Mouse (Mus musculus) embryonic facial prominence, embryonic 10.5 days (tissue): ENCODE results near the gene Prkd3. TPM values are rescaled to one million over a fixed set of nuclear protein-coding genes. Genes with fewer than 3 reads are reported as not detected.

Experiments
- DNase-seq: peaks from one replicate; pipeline ENCODE4 v3.0.0-alpha.2; 2017; ENCODE audit warnings: low spot score
- H3K27ac ChIP-seq: fragments of 300-500 bp; sonication (generic); replicated peaks from 2 replicates; pipeline ENCODE4 v1.5.1; 2016; ENCODE audit warnings: mild to moderate bottlenecking
- H3K27me3 ChIP-seq: fragments of 300-500 bp; sonication (generic); replicated peaks from 2 replicates; pipeline ENCODE4 v1.6.1; 2016; ENCODE audit warnings: low read depth, mild to moderate bottlenecking; ENCODE audit not compliant: poor library complexity, severe bottlenecking
- H3K36me3 ChIP-seq: fragments of 300-500 bp; sonication (generic); replicated peaks from 2 replicates; pipeline ENCODE4 v1.6.1; 2016; ENCODE audit warnings: mild to moderate bottlenecking, moderate library complexity
- H3K4me1 ChIP-seq: fragments of 300-500 bp; sonication (generic); 2 replicates; pipeline ENCODE4 v1.6.1; 2016
- H3K4me3 ChIP-seq: fragments of 300-500 bp; sonication (generic); 2 replicates; pipeline ENCODE4 v1.5.1; 2016; ENCODE audit warnings: mild to moderate bottlenecking, moderate library complexity
- H3K9me3 ChIP-seq: fragments of 300-500 bp; sonication (generic); 2 replicates; pipeline ENCODE4 v1.6.1; 2016; ENCODE audit warnings: mild to moderate bottlenecking
- whole genome bisulfite sequencing: fragments of 180-500 bp; shearing (Covaris S2); methylation state at CpG from one replicate; pipeline ENCODE4 v1.1.7; 2016; 5-methylcytosine and 5-hydroxymethylcytosine counted together
- polyA plus RNA-seq: library from polyadenylated mRNA; unstranded; fragments of >200 nt; fragmentation: Nextera tagmentation; extraction: Ambion mirVana; gene quantifications from 2 replicates; pipeline ENCODE4 v1.2.1, GENCODE M21; 2016

Prkd3 gene
- polyA plus RNA-seq, 1 experiment from 2014 or later = 54.3 TPM

DNA sequence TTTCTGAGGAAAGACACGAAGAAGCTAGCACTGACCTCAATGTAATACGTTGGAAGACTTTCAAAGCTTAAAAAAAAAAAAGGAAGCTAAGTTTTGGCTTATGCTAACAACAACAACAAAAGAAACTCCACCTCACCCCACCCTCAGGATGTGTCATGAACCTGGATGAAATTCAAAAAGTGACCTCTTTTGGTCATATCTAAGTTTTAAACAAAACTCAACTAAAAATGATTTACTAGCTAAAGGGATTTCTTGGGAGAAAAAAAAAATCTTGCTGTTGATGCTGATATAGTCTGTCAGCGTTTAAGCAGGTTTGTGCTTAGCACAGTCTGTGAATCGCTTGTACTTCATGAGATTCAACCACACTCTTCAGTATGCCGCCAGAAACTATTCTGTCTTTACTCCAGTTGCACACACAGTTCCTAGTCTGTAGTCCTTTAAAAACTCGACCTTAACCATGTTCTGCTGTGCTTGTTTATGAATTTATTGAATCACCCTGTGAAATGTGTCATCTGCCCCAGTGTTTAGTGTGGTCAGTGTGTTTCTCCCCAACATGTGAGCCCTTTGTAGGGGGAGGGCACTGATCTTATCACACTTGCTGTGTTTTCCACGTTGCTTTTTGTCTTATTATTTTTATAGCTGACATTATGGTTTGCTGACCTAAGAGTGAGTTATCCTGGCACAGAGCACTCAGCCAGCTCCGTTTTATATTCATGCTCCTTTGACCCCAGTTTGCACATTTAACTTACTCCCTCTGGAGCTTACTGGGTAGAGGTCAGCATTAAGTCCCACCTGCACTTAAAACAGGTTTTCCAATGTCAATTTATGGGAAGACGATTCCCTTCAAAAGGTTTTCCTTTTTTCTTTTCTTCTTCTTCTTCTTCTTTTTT, 25.4 kb downstream of the Prkd3 start:
- DNase-seq = no peak

DNA sequence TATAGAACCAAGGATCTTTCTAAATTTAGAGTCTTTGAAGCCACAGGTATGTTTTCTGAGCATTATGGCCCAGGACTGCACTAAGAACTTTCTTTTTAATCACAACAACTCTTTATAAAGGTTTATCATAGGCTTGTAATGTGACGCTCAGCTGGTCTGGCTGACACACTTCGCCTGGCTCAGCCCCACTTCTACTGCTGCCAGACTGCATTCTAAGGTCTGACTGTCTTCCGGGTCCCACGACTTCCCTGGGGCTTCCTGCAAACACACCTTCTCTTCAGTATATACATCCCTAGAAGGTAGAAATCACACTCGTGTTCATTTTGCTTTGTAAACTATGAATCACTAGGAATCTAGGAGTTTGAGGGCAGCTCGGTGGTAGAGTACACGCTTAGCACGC, 26.2 kb downstream of the Prkd3 start:
- Histone ChIP-seq H3K36me3 (peaks cover 5% of the 10 kb centered on the region; the same call in 1 of the 2 replicates), H3K27me3 (no peaks in the 10 kb centered on the region), H3K4me1 (peaks cover 9% of the 10 kb centered on the region; the same call in 1 of the 2 replicates), H3K27ac (no peak overlapping the region), H3K4me3 (no peak overlapping the region), H3K9me3 (no peaks in the 10 kb centered on the region)
- no peak for DNase-seq
- 86% methylated on average over 8 of the region's 8 CpGs for WGBS

More for the DNA sequence above, 25.4 kb downstream of the Prkd3 start:
- peaks cover 9% of the 10 kb centered on the region; the same call in 1 of the 2 replicates for H3K4me1 ChIP-seq
- no peaks in the 10 kb centered on the region for H3K27me3 ChIP-seq
- no peak overlapping the region for H3K27ac ChIP-seq
- no peaks in the 10 kb centered on the region for H3K9me3 ChIP-seq
- no peaks in the 10 kb centered on the region for H3K36me3 ChIP-seq
- 75% methylated on average over 9 of the region's 9 CpGs for WGBS
- no peak overlapping the region for H3K4me3 ChIP-seq

DNA sequence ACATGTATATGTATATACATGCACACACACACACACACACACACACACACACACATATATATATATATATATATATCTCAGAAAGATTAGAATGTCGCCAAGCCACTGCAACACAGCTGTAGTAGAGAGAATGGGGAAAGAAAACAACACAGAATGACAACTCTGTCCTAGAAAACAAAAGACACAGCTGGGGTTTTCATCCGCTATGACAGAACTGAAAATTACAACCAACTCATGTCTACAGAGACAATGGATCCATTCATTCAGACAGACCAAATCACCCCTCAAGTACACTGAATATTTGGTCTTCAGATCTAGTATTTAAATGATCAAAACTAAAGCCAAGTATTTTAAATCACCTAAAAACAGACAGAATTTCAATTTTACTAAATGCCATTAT, 26.9 kb downstream of the Prkd3 start:
- Histone ChIP-seq H3K9me3 (no peaks in the 10 kb centered on the region), H3K4me1 (peaks cover 12% of the 10 kb centered on the region; the same call in 1 of the 2 replicates), H3K27me3 (no peaks in the 10 kb centered on the region), H3K36me3 (peaks cover 5% of the 10 kb centered on the region; the same call in 1 of the 2 replicates), H3K4me3 (no peak overlapping the region), H3K27ac (no peak overlapping the region)
- WGBS = 52% methylated on average over 2 of the region's 2 CpGs
- DNase-seq = no peak

DNA sequence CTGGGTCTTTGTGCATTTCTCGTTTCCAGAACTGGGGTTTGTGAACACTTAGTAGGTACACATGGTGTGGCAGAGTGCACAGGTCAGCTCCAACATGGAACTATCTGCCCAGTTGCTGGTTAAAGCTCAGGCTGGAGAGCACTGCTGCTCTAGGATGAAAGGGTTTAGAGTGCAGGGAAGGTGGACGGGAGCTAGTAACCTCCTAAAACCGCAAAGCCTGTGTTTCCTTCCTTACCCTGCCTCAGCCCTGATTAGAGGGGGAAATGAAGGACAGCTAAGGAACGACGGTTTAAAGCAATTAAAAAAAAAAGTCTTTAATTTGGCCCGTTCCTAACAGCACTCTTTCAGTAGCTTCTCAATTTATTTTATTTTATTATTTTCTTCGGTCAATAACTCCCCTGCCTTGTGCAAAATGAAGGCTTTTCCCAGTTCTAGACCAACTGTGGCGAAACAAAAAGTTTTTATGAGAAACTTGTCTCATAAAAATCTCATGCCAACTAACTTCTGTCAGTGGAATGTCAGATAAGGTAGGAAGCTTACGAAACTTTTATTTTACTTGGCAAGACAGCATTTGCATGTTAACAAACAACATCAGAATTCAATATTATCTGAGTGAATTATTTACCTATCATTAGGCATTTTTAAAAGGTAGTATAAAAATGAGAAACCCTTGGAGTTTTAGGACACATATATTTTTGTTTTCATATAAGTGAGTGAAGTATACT, 28.2 kb downstream of the Prkd3 start:
- no peak overlapping the region for H3K4me3 ChIP-seq
- no peaks in the 10 kb centered on the region for H3K9me3 ChIP-seq
- peaks cover 16% of the 10 kb centered on the region; the same call in 1 of the 2 replicates for H3K4me1 ChIP-seq
- no peaks in the 10 kb centered on the region for H3K27me3 ChIP-seq
- H3K36me3 ChIP-seq = peaks cover 5% of the 10 kb centered on the region; the same call in 1 of the 2 replicates
- DNase-seq = no peak
- 77% methylated on average over 9 of the region's 9 CpGs for WGBS
- no peak overlapping the region; the same call in 1 of the 2 replicates for H3K27ac ChIP-seq

DNA sequence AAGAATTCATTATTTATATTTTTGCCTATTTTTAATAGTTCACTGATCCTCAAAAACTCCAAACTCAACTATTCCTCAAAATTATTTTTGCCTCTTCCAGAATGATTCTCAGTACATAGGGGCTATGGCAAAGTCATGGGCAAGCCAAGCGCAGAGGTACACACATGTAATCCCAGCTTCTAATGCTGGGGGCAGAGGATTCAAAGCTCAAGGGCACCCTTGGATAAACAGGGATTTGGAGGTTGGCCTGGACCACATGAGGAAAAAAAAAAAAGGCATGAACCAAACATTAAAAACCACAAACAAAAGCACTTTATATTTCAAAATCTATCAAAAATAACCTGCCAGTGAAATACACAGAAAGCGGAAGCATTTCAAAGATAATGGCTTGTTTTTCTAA, 29.1 kb downstream of the Prkd3 start:
- peaks cover 5% of the 10 kb centered on the region; the same call in 1 of the 2 replicates for H3K36me3 ChIP-seq
- no peaks in the 10 kb centered on the region for H3K9me3 ChIP-seq
- no peak overlapping the region for H3K4me3 ChIP-seq
- no peak overlapping the region for H3K27ac ChIP-seq
- no peaks in the 10 kb centered on the region for H3K27me3 ChIP-seq
- DNase-seq = no peak
- 98% methylated on average over 2 of the region's 2 CpGs for WGBS
- peaks cover 16% of the 10 kb centered on the region; the same call in 1 of the 2 replicates for H3K4me1 ChIP-seq

DNA sequence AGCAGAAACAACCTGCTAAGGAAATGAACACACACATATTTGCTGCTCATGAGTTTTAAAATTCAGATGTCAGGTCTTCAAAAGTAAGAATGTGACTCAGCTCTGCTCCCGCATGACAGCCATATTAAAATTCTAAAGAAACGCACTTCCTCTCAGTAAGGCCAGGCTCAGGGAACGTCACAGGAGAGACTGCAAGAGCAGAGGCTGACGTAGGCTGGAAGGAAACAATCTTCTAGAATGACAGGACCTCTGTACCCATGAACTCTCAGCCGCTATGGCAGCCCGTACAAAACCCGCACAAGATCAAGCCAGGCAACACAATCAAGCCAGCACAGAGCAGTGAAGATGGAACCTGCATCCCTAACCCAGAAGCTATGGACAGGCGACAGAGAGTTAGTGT, 31.6 kb downstream of the Prkd3 start:
- 76% methylated on average over 8 of the region's 8 CpGs for WGBS
- Histone ChIP-seq H3K4me1 (peaks cover 16% of the 10 kb centered on the region), H3K27ac (no peak overlapping the region), H3K4me3 (no peak overlapping the region), H3K36me3 (peaks cover 12% of the 10 kb centered on the region), H3K9me3 (no peaks in the 10 kb centered on the region), H3K27me3 (no peaks in the 10 kb centered on the region)
- DNase-seq = peak; percentile 24

DNA sequence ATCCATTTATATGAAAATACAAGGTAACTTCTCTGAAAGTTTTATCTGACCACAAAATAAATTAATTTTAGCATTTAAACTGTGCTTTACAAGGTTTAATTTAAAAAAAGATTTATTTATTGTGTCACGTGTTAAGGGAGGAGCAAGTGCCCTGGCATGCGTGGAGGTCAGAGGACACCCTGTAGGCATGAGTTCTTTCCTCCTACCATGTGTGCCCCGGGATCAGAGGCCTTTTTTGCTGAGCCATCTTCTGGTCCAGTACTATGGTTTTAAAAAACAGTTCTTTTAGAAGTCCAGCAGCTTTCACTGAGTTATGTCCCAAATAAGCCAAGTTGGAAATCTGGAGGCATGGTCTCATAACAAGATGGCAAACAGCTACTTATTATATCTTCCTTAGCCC, 36.9 kb downstream of the Prkd3 start:
- peaks cover 54% of the 10 kb centered on the region for H3K36me3 ChIP-seq
- H3K27me3 ChIP-seq = no peaks in the 10 kb centered on the region
- no peak for DNase-seq
- H3K9me3 ChIP-seq = no peaks in the 10 kb centered on the region
- H3K4me3 ChIP-seq = no peak overlapping the region
- 86% methylated on average over 3 of the region's 3 CpGs for whole genome bisulfite sequencing
- peaks cover 9% of the 10 kb centered on the region for H3K4me1 ChIP-seq
- no peak overlapping the region for H3K27ac ChIP-seq

DNA sequence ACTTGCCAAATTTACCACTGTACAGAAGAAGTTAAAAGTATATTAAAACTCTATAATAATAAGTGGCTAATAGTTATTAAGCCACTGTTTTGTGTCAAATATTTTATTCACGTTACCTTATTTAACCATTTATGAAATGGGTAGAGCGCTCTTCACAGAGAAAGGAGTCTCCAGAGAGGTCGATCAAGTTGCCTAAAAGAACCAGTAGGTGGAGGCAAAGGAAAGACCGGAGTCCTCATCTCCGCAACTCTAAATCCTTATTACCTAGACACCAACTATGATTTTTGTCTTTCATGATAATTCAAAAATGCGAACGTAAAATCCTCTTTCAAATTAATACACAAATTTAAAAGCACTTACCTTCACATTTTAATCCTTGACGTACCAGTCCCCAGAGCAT, 37.5 kb downstream of the Prkd3 start:
- DNase-seq = no peak
- WGBS = 94% methylated on average over 8 of the region's 8 CpGs
- H3K9me3 ChIP-seq = no peaks in the 10 kb centered on the region
- no peaks in the 10 kb centered on the region for H3K27me3 ChIP-seq
- H3K27ac ChIP-seq = no peak overlapping the region
- H3K36me3 ChIP-seq = peaks cover 59% of the 10 kb centered on the region
- H3K4me3 ChIP-seq = no peak overlapping the region
- peaks cover 9% of the 10 kb centered on the region for H3K4me1 ChIP-seq

DNA sequence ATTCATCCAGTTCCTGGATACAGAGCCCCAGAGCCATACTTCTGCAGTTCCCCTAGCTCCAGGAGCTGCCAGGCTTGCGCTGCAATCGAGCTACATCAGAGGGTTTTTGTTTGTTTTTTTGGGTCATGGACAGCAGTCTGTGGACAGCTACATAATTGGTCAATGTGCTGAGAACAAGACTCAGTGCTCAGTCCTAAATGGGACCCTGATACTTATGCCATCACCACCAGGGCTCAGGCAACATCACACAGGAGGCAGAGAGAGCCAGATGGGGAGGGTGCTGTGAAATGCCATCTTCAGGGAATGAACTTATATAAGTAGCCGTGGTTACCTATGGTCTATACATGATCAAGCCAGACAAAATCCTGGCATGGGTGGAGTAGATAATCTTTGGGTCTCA, 52.1 kb downstream of the Prkd3 start:
- no peak for DNase-seq
- 82% methylated on average over 3 of the region's 3 CpGs for WGBS

DNA sequence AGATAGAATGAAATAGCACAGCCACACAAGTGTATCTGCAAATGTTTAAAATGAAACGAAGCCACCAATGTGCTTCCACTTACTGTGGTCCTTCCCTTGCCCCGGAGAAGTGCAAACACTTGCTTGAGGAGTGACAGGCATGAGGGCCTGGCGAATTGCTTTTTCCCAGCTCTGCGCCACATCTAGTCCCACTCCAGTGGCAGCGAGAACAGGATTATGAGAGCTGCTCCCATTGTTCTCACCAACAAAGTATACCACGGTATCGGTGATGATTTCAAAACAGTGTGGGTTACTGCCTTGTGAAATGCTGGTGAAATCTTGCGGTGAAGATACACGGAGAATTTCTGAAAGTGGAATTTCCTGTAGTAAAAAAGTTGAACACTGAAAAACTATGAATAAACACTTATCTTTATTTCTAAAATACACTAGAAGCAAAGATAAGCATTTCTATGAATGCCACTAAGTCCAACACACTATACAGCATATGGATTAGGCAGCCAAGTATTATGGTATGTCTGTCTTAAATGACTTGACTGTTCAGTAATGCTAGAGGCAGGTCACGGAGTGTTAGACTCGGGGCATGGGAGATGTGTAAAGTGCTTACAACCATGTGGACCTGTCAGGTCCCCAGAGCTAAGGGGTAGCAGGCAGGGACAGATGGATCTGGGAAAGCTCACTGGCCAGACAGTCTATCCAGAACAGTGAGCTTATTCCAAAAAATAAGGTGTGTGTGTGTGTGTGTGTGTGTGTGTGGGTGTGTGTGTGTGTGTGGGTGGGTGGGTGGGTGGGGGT, 54.3 kb downstream of the Prkd3 start:
- DNase-seq = no peak
- H3K36me3 ChIP-seq = peaks cover 86% of the 10 kb centered on the region
- 93% methylated on average over 11 of the region's 11 CpGs for WGBS

More for the DNA sequence above, 52.1 kb downstream of the Prkd3 start:
- H3K4me1 ChIP-seq = no peaks in the 10 kb centered on the region
- H3K4me3 ChIP-seq = no peak overlapping the region
- H3K9me3 ChIP-seq = no peaks in the 10 kb centered on the region
- peaks cover 87% of the 10 kb centered on the region for H3K36me3 ChIP-seq
- H3K27me3 ChIP-seq = no peaks in the 10 kb centered on the region
- H3K27ac ChIP-seq = no peak overlapping the region

DNA sequence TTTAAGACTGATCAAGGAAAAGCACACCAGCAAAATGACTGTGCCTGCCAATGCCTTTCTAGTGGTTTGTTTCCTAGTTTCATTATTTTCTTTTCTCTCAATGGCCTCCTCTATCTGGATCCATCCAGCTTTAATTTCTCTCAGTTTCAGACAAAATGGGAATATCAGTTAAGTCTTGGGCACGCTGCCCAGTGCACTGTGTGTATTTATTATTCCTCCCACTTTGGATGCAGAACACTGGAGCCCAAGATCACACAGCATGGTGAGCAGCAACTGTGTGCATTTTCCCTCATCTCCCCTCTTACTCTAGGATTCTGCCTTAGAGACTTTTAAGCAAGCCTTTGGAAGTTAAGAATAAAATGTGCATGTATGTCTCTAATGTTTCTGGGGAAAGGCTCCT, 56.2 kb downstream of the Prkd3 start:
- H3K4me1 ChIP-seq = no peaks in the 10 kb centered on the region
- no peaks in the 10 kb centered on the region for H3K27me3 ChIP-seq
- 87% methylated on average over 1 of the region's 1 CpGs for WGBS
- H3K9me3 ChIP-seq = no peaks in the 10 kb centered on the region
- H3K36me3 ChIP-seq = peaks cover 86% of the 10 kb centered on the region
- no peak overlapping the region for H3K27ac ChIP-seq
- no peak overlapping the region for H3K4me3 ChIP-seq
- DNase-seq = no peak

More for the DNA sequence above, 54.3 kb downstream of the Prkd3 start:
- Histone ChIP-seq H3K27ac (no peak overlapping the region), H3K4me1 (no peaks in the 10 kb centered on the region), H3K4me3 (no peak overlapping the region), H3K27me3 (no peaks in the 10 kb centered on the region), H3K9me3 (no peaks in the 10 kb centered on the region)

DNA sequence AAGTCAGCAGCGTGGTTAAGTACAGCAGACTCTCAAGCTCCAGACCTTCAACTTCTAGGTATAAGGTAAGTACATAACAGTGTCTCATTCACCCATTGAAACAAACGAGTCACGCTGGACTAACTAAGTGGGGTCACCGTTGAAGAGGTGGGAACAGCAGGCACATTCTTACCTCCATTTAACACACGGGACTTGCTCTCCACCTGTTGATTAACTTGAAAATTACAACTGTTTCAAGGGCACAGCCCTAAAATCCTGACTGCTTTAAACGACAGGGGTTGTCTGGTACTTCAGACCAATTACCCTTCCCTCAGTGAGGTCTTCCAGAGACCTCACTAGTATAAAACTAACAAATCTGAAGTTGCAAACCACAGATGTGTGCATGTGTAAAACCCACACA, 61.1 kb downstream of the Prkd3 start:
- H3K36me3 ChIP-seq = peaks cover 96% of the 10 kb centered on the region
- no peaks in the 10 kb centered on the region for H3K4me1 ChIP-seq
- H3K27ac ChIP-seq = no peak overlapping the region

More for the DNA sequence above, 61.1 kb downstream of the Prkd3 start:
- H3K9me3 ChIP-seq = no peaks in the 10 kb centered on the region
- H3K27me3 ChIP-seq = no peaks in the 10 kb centered on the region
- H3K4me3 ChIP-seq = no peak overlapping the region
- DNase-seq = no peak
- WGBS = 79% methylated on average over 6 of the region's 6 CpGs
